Mouse (Mus musculus) testis, adult 2 months (tissue): Measurements from ENCODE around the gene Uggt2. TPM values are rescaled to one million over a fixed set of nuclear protein-coding genes. Genes with fewer than 3 reads are reported as not detected.

Source experiments
- H3K27ac ChIP-seq: fragments of 200-500 bp; 2 replicates; pipeline ENCODE4 v1.5.1; 2012; ENCODE audit warnings: low read depth, low read length; ENCODE audit not compliant: control insufficient read depth, insufficient read depth
- H3K27me3 ChIP-seq: fragments of 200-500 bp; 2 replicates; pipeline ENCODE4 v1.6.1; 2012; ENCODE audit warnings: mild to moderate bottlenecking, low read length, moderate library complexity; ENCODE audit not compliant: control insufficient read depth, insufficient read depth
- H3K36me3 ChIP-seq: fragments of 200-500 bp; 2 replicates; pipeline ENCODE4 v1.6.1; 2012; ENCODE audit warnings: mild to moderate bottlenecking, low read length; ENCODE audit not compliant: control insufficient read depth, insufficient read depth
- H3K4me1 ChIP-seq: fragments of 200-500 bp; 2 replicates; pipeline ENCODE4 v1.6.1; 2012; ENCODE audit warnings: low read length; ENCODE audit not compliant: control insufficient read depth, insufficient read depth
- H3K4me3 ChIP-seq: fragments of 200-500 bp; 2 replicates; pipeline ENCODE4 v1.5.1; 2012; ENCODE audit warnings: low read depth, mild to moderate bottlenecking, low read length, moderate library complexity, mixed read lengths; ENCODE audit not compliant: control insufficient read depth
- CTCF ChIP-seq: fragments of 200-500 bp; IDR thresholded peaks from 2 replicates; pipeline ENCODE4 v1.5.1; 2012; ENCODE audit warnings: low read depth, mild to moderate bottlenecking, inconsistent platforms, low read length, moderate library complexity; ENCODE audit not compliant: control insufficient read depth, insufficient read depth, insufficient replicate concordance
- POLR2A ChIP-seq: fragments of 200-500 bp; IDR thresholded peaks from 2 replicates; pipeline ENCODE4 v1.6.1; 2012; ENCODE audit warnings: low read depth, mild to moderate bottlenecking, inconsistent platforms, low read length, moderate library complexity; ENCODE audit not compliant: control insufficient read depth
- polyA plus RNA-seq: library from polyadenylated mRNA; depleted of rRNA; stranded (reverse); fragments of >200 nt; gene quantifications from 2 replicates; pipeline ENCODE4 v1.2.3, GENCODE M21; 2012

Uggt2 gene
- polyA plus RNA-seq, 1 experiment: 18.9 TPM

GRCm38 (mm10) chr14:118980890-118981289 lies 118.3 kb downstream of the Uggt2 start:
- no peak overlapping the region for H3K4me3 ChIP-seq
- H3K27me3 ChIP-seq: no peaks in the 10 kb centered on the region
- H3K27ac ChIP-seq: no peak overlapping the region
- H3K36me3 ChIP-seq: peaks cover 4% of the 10 kb centered on the region
- H3K4me1 ChIP-seq: no peaks in the 10 kb centered on the region
- TF ChIP-seq CTCF: no peak
- TF ChIP-seq POLR2A: no peak

DNA sequence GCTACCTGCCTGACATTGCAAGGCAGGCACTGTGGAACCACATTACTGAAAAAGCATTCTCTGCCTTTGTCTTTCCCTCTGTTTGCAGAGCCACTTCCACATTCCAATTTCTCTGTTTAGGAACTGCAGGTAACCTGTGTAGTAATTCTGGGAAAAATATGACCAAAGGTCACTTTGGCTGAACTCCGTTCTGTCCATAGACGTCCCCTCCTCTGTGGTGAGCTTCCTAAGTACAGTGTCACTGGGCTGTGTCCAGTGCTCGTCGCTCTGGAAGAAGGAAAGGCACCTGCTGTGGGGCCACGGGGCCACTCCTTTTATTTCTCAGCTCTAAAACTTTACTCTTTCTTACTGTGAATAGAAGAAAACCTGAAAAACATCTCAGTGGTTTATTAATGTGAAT lies 118.9 kb downstream of the Uggt2 start:
- TF ChIP-seq POLR2A: no peak
- TF ChIP-seq CTCF: no peak
- Histone ChIP-seq H3K27ac (no peak overlapping the region), H3K4me3 (no peak overlapping the region), H3K27me3 (no peaks in the 10 kb centered on the region), H3K36me3 (peaks cover 4% of the 10 kb centered on the region), H3K4me1 (no peaks in the 10 kb centered on the region)

- no peaks in the 10 kb centered on the region for H3K27me3 ChIP-seq
- no peak overlapping the region for H3K27ac ChIP-seq
- peaks cover 4% of the 10 kb centered on the region for H3K36me3 ChIP-seq
- no peak for TF ChIP-seq POLR2A
- no peak for TF ChIP-seq CTCF
- H3K4me1 ChIP-seq: no peaks in the 10 kb centered on the region
- no peak overlapping the region for H3K4me3 ChIP-seq
Observed at GRCm38 (mm10) chr14:118979571-118980325, 119.5 kb downstream of the Uggt2 start.

GRCm38 (mm10) chr14:118977136-118977816 lies 122.0 kb downstream of the Uggt2 start:
- H3K36me3 ChIP-seq: peaks cover 4% of the 10 kb centered on the region
- no peaks in the 10 kb centered on the region for H3K4me1 ChIP-seq
- TF ChIP-seq POLR2A (no peak), CTCF (no peak)
- H3K27ac ChIP-seq: no peak overlapping the region
- no peaks in the 10 kb centered on the region for H3K27me3 ChIP-seq
- H3K4me3 ChIP-seq: no peak overlapping the region

DNA sequence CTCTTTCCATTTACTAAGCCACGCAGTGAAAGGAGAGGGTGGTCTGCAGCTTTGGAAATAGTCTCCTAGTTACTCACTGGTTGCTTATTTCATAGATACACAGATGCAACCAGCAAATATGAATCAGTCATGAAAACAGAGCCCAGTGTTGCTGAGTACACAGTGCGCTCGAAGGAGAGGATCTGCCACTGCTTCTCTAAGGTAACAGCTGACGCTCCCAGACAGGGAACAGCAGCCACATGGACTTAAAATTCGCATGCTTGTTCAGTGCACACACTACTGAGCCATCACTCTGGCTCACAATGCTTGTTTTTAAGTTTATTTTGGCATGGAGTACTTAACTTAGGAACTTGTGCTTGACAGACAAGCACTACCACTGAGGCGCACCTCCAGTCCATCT lies 127.0 kb downstream of the Uggt2 start:
- Histone ChIP-seq H3K4me1 (no peaks in the 10 kb centered on the region), H3K36me3 (peaks cover 5% of the 10 kb centered on the region), H3K27me3 (no peaks in the 10 kb centered on the region), H3K27ac (no peak overlapping the region), H3K4me3 (no peak overlapping the region)
- no peak for TF ChIP-seq CTCF
- no peak for TF ChIP-seq POLR2A

- no peaks in the 10 kb centered on the region for H3K27me3 ChIP-seq
- H3K36me3 ChIP-seq: peaks cover 4% of the 10 kb centered on the region
- no peak overlapping the region for H3K4me3 ChIP-seq
- no peak overlapping the region for H3K27ac ChIP-seq
- H3K4me1 ChIP-seq: no peaks in the 10 kb centered on the region
- TF ChIP-seq POLR2A: no peak
- TF ChIP-seq CTCF: no peak
Observed at GRCm38 (mm10) chr14:118967646-118968045, 131.6 kb downstream of the Uggt2 start.

DNA sequence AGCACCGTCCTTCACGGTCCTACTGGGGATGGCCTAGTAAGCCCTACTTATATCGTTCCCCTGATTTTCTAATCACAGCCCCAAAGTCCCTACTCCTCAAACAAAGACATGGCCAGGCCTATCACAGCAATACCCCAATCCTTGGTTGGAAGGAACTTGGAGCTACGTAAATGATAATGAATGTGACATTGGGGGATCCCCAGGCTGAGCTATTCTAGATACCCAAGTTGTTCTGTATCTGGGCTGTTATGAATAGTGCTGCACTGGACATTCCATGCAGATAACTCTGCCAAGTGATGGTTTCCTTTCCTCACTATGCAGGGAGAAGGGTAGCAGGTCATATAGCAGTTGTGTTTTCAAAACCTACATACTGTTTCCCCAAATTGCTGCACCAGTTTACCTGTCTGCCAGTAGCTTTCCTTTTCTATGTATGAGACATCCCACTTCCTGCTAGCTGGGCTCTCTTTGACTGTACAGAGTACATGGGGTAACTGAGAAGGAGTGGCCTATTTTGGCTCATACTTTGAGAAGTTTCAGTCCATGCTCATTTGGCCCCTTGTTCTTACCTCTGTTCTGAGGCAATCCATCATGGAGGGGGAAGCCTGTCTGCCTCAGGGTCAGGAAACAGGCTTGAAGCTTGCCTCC lies 133.8 kb downstream of the Uggt2 start:
- peaks cover 3% of the 10 kb centered on the region for H3K36me3 ChIP-seq
- H3K4me1 ChIP-seq: no peaks in the 10 kb centered on the region
- H3K27ac ChIP-seq: no peak overlapping the region
- no peak for TF ChIP-seq CTCF
- no peak for TF ChIP-seq POLR2A
- H3K4me3 ChIP-seq: no peak overlapping the region
- no peaks in the 10 kb centered on the region for H3K27me3 ChIP-seq
